Mouse (Mus musculus) frontal cortex, adult 2 months (tissue): ENCODE results near the gene Atp1b1. TPM values are rescaled to one million over a fixed set of nuclear protein-coding genes. Genes with fewer than 3 reads are reported as not detected.

ENCODE experiments used
- DNase-seq, 2 experiments: peaks; one replicate each; pipeline ENCODE4 v3.0.0; 2022; ENCODE audit warnings: low spot score in 1 of 2; ENCODE audit errors: extremely low spot score in 1 of 2
- polyA plus RNA-seq: library from polyadenylated mRNA; depleted of rRNA; stranded (reverse); fragments of >200 nt; gene quantifications from 2 replicates; pipeline ENCODE4 v1.2.3, GENCODE M21; 2012; rRNA removed

The Atp1b1 gene
- 1,439 and 1,479 TPM in 2 replicates for polyA plus RNA-seq

- DNase-seq: peak; percentile 82 to 92
Observed at GRCm38 (mm10) chr1:164458245-164458613, at the start of gene Atp1b1. Atp1b1 (minus strand) TSS chr1:164458355.

GRCm38 (mm10) chr1:164505096-164505495 is 46.9 kb upstream of the Atp1b1 start:
- DNase-seq: no peak

- no peak for DNase-seq
Observed at GRCm38 (mm10) chr1:164503140-164503730, 45.1 kb upstream of the Atp1b1 start.

GRCm38 (mm10) chr1:164502231-164502630 is 44.1 kb upstream of the Atp1b1 start:
- DNase-seq: no peak

GRCm38 (mm10) chr1:164494741-164495512 is 36.8 kb upstream of the Atp1b1 start:
- DNase-seq: no peak

GRCm38 (mm10) chr1:164494215-164494614 is 36.1 kb upstream of the Atp1b1 start:
- no peak for DNase-seq

- DNase-seq: peak in 1 of 2 experiments; percentile 33
Observed at GRCm38 (mm10) chr1:164493042-164493705, 35.0 kb upstream of the Atp1b1 start.

- no peak for DNase-seq
Observed at GRCm38 (mm10) chr1:164492476-164492875, 34.3 kb upstream of the Atp1b1 start.

- DNase-seq: no peak
Observed at GRCm38 (mm10) chr1:164489961-164490594, 31.9 kb upstream of the Atp1b1 start.

GRCm38 (mm10) chr1:164483728-164484127 is 25.6 kb upstream of the Atp1b1 start:
- no peak for DNase-seq

- DNase-seq: no peak
Observed at GRCm38 (mm10) chr1:164482833-164483232, 24.7 kb upstream of the Atp1b1 start.

- no peak for DNase-seq
Observed at GRCm38 (mm10) chr1:164481645-164482354, 23.6 kb upstream of the Atp1b1 start.

- no peak for DNase-seq
Observed at GRCm38 (mm10) chr1:164480755-164481644, 22.8 kb upstream of the Atp1b1 start.

GRCm38 (mm10) chr1:164475895-164476294 is 17.7 kb upstream of the Atp1b1 start:
- peak in 1 of 2 experiments; percentile 40 for DNase-seq

- DNase-seq: peak in 1 of 2 experiments; percentile 62
Observed at GRCm38 (mm10) chr1:164474778-164475511, 16.8 kb upstream of the Atp1b1 start.

GRCm38 (mm10) chr1:164474310-164474709 is 16.2 kb upstream of the Atp1b1 start:
- DNase-seq: no peak

- no peak for DNase-seq
Observed at GRCm38 (mm10) chr1:164473398-164473797, 15.2 kb upstream of the Atp1b1 start.

- DNase-seq: no peak
Observed at GRCm38 (mm10) chr1:164471632-164472031, 13.5 kb upstream of the Atp1b1 start.

- no peak for DNase-seq
Observed at GRCm38 (mm10) chr1:164470985-164471384, 12.8 kb upstream of the Atp1b1 start.
